Mouse (Mus musculus) midbrain, embryonic 14.5 days (tissue): ENCODE measurements around the gene Ccdc63. TPM values are rescaled to one million over a fixed set of nuclear protein-coding genes. Genes with fewer than 3 reads are reported as not detected.

Source experiments
- ATAC-seq: fragments of 200-750 bp; cut with Nextera tagmentation; 2 replicates; pipeline ENCODE4 v1.8.0; 2017; ENCODE audit warnings: moderate number of reproducible peaks, moderate library complexity; ENCODE audit not compliant: low FRiP score, low TSS enrichment
- DNase-seq: peaks from one replicate; pipeline ENCODE4 v3.0.0-alpha.2; 2015
- H3K27ac ChIP-seq: fragments of 300-500 bp; sonication (generic); replicated peaks from 2 replicates; pipeline ENCODE4 v1.5.1; 2014; ENCODE audit warnings: mild to moderate bottlenecking, low read depth, low read length, moderate library complexity
- H3K27me3 ChIP-seq: fragments of 300-500 bp; sonication (generic); 2 replicates; pipeline ENCODE4 v1.6.1; 2014; ENCODE audit warnings: low read length, control low read depth, mixed read lengths; ENCODE audit not compliant: control insufficient read depth, insufficient read depth
- H3K36me3 ChIP-seq: fragments of 300-500 bp; sonication (generic); 2 replicates; pipeline ENCODE4 v1.6.1; 2014; ENCODE audit warnings: low read length, control low read depth; ENCODE audit not compliant: control insufficient read depth, insufficient read depth
- H3K4me1 ChIP-seq: fragments of 300-500 bp; sonication (generic); 2 replicates; pipeline ENCODE4 v1.6.1; 2014; ENCODE audit warnings: mild to moderate bottlenecking, antibody characterized with exemption, low read length, control low read depth; ENCODE audit not compliant: control insufficient read depth, insufficient read depth
- H3K4me2 ChIP-seq: fragments of 300-500 bp; sonication (generic); 2 replicates; pipeline ENCODE4 v1.6.1; 2014; ENCODE audit warnings: mild to moderate bottlenecking, low read length, moderate library complexity
- H3K4me3 ChIP-seq: fragments of 300-500 bp; sonication (generic); replicated peaks from 2 replicates; pipeline ENCODE4 v1.5.1; 2014; ENCODE audit warnings: low read depth, low read length
- H3K9ac ChIP-seq: fragments of 300-500 bp; sonication (generic); replicated peaks from 2 replicates; pipeline ENCODE4 v1.6.1; 2014; ENCODE audit warnings: mild to moderate bottlenecking, low read length, moderate library complexity
- H3K9me3 ChIP-seq: fragments of 300-500 bp; sonication (generic); 2 replicates; pipeline ENCODE4 v1.6.1; 2016; ENCODE audit warnings: low read length, control low read depth, mixed read lengths; ENCODE audit not compliant: control insufficient read depth
- WGBS: fragments of 180-500 bp; shearing (Covaris S2); extraction: QIAGEN DNeasy Blood & Tissue Kit; methylation state at CpG from one replicate; pipeline ENCODE4 v1.1.7; 2014; 5-methylcytosine and 5-hydroxymethylcytosine counted together
- polyA plus RNA-seq: library from polyadenylated mRNA; unstranded; fragments of >200 nt; fragmentation: Nextera tagmentation; extraction: Ambion mirVana; gene quantifications from 2 replicates; pipeline ENCODE4 v1.2.1, GENCODE M21; 2014

Ccdc63 gene
- polyA plus RNA-seq, 1 experiment from 2014 or later, result not detected

GRCm38 (mm10) chr5:122115266-122115763 is 25.3 kb downstream of the Ccdc63 start:
- H3K9ac ChIP-seq, result no peak overlapping the region
- ATAC-seq, result no peak

GRCm38 (mm10) chr5:122114176-122114575 is 26.4 kb downstream of the Ccdc63 start:
- ATAC-seq (no peak), DNase-seq (peak; percentile 49)
- 3% methylated on average over 2 of the region's 2 CpGs for WGBS
- Histone ChIP-seq H3K27me3 (no peaks in the 10 kb centered on the region), H3K36me3 (no peaks in the 10 kb centered on the region), H3K4me3 (no peak overlapping the region), H3K4me1 (no peaks in the 10 kb centered on the region), H3K9ac (no peak overlapping the region), H3K9me3 (no peaks in the 10 kb centered on the region; the same call in 1 of the 2 replicates), H3K27ac (no peak overlapping the region), H3K4me2 (no peak overlapping the region)

More at GRCm38 (mm10) chr5:122115266-122115763, 25.3 kb downstream of the Ccdc63 start:
- WGBS, result 96% methylated on average over 9 of the region's 9 CpGs
- H3K4me2 ChIP-seq, result no peak overlapping the region
- DNase-seq, result no peak
- H3K36me3 ChIP-seq, result no peaks in the 10 kb centered on the region
- H3K4me3 ChIP-seq, result no peak overlapping the region
- H3K4me1 ChIP-seq, result no peaks in the 10 kb centered on the region
- no peaks in the 10 kb centered on the region for H3K9me3 ChIP-seq
- H3K27ac ChIP-seq, result no peak overlapping the region
- H3K27me3 ChIP-seq, result no peaks in the 10 kb centered on the region

- no peak overlapping the region for H3K9ac ChIP-seq
- ATAC-seq (no peak), DNase-seq (no peak)
- no peaks in the 10 kb centered on the region for H3K36me3 ChIP-seq
- H3K4me3 ChIP-seq, result no peak overlapping the region
- H3K27ac ChIP-seq, result no peak overlapping the region
- H3K4me2 ChIP-seq, result no peak overlapping the region
- 89% methylated on average over 7 of the region's 7 CpGs for WGBS
- no peaks in the 10 kb centered on the region for H3K4me1 ChIP-seq
- no peaks in the 10 kb centered on the region for H3K27me3 ChIP-seq
- H3K9me3 ChIP-seq, result no peaks in the 10 kb centered on the region; the same call in 1 of the 2 replicates
Measured at GRCm38 (mm10) chr5:122113450-122113849, 27.2 kb downstream of the Ccdc63 start.

GRCm38 (mm10) chr5:122111933-122112248 is 28.7 kb downstream of the Ccdc63 start:
- DNase-seq (no peak), ATAC-seq (no peak)
- H3K27ac ChIP-seq, result no peak overlapping the region
- no peaks in the 10 kb centered on the region for H3K27me3 ChIP-seq
- no peaks in the 10 kb centered on the region for H3K4me1 ChIP-seq
- WGBS, result 61% methylated on average over 4 of the region's 4 CpGs
- 0 out of 2 replicates have a peak overlapping the region, but pooled peaks have one; percentile 1 for H3K4me2 ChIP-seq
- H3K9ac ChIP-seq, result no peak overlapping the region
- H3K9me3 ChIP-seq, result no peaks in the 10 kb centered on the region; the same call in 1 of the 2 replicates
- no peaks in the 10 kb centered on the region for H3K36me3 ChIP-seq
- H3K4me3 ChIP-seq, result no peak overlapping the region

GRCm38 (mm10) chr5:122111091-122111932 is 29.3 kb downstream of the Ccdc63 start:
- DNase-seq (no peak), ATAC-seq (no peak)
- no peak overlapping the region for H3K27ac ChIP-seq
- H3K4me1 ChIP-seq, result no peaks in the 10 kb centered on the region
- H3K36me3 ChIP-seq, result no peaks in the 10 kb centered on the region
- no peaks in the 10 kb centered on the region; the same call in 1 of the 2 replicates for H3K9me3 ChIP-seq
- H3K9ac ChIP-seq, result no peak overlapping the region
- peak overlapping the region; percentile 1; the same call in 1 of the 2 replicates for H3K4me2 ChIP-seq
- H3K27me3 ChIP-seq, result no peaks in the 10 kb centered on the region
- WGBS, result 67% methylated on average over 26 of the region's 26 CpGs
- H3K4me3 ChIP-seq, result no peak overlapping the region

GRCm38 (mm10) chr5:122110625-122111024 is 30.0 kb downstream of the Ccdc63 start:
- WGBS, result 90% methylated on average over 13 of the region's 13 CpGs
- DNase-seq (no peak), ATAC-seq (no peak)
- Histone ChIP-seq H3K27ac (no peak overlapping the region), H3K27me3 (no peaks in the 10 kb centered on the region), H3K36me3 (no peaks in the 10 kb centered on the region), H3K9ac (no peak overlapping the region), H3K4me2 (no peak overlapping the region), H3K4me1 (no peaks in the 10 kb centered on the region), H3K4me3 (no peak overlapping the region), H3K9me3 (no peaks in the 10 kb centered on the region; the same call in 1 of the 2 replicates)

- H3K9me3 ChIP-seq, result no peaks in the 10 kb centered on the region; the same call in 1 of the 2 replicates
- no peaks in the 10 kb centered on the region for H3K4me1 ChIP-seq
- ATAC-seq (no peak), DNase-seq (no peak)
- 61% methylated on average over 16 of the region's 16 CpGs for WGBS
- no peak overlapping the region for H3K4me2 ChIP-seq
- H3K4me3 ChIP-seq, result no peak overlapping the region
- no peaks in the 10 kb centered on the region for H3K36me3 ChIP-seq
- H3K27ac ChIP-seq, result no peak overlapping the region
- H3K9ac ChIP-seq, result no peak overlapping the region
- H3K27me3 ChIP-seq, result no peaks in the 10 kb centered on the region
Measured at GRCm38 (mm10) chr5:122109325-122110060, 31.1 kb downstream of the Ccdc63 start.

- WGBS, result 73% methylated on average over 6 of the region's 6 CpGs
- no peak for DNase-seq
Measured at GRCm38 (mm10) chr5:122108104-122108503, 32.5 kb downstream of the Ccdc63 start.

More at GRCm38 (mm10) chr5:122108104-122108503, 32.5 kb downstream of the Ccdc63 start:
- Histone ChIP-seq H3K9ac (no peak overlapping the region), H3K4me1 (no peaks in the 10 kb centered on the region), H3K27me3 (no peaks in the 10 kb centered on the region), H3K4me2 (no peak overlapping the region), H3K36me3 (no peaks in the 10 kb centered on the region), H3K4me3 (no peak overlapping the region), H3K27ac (no peak overlapping the region), H3K9me3 (no peaks in the 10 kb centered on the region; the same call in 1 of the 2 replicates)
- no peak for ATAC-seq
